Mouse (Mus musculus): Measurements from ENCODE around the gene Cacna2d2.

DNA sequence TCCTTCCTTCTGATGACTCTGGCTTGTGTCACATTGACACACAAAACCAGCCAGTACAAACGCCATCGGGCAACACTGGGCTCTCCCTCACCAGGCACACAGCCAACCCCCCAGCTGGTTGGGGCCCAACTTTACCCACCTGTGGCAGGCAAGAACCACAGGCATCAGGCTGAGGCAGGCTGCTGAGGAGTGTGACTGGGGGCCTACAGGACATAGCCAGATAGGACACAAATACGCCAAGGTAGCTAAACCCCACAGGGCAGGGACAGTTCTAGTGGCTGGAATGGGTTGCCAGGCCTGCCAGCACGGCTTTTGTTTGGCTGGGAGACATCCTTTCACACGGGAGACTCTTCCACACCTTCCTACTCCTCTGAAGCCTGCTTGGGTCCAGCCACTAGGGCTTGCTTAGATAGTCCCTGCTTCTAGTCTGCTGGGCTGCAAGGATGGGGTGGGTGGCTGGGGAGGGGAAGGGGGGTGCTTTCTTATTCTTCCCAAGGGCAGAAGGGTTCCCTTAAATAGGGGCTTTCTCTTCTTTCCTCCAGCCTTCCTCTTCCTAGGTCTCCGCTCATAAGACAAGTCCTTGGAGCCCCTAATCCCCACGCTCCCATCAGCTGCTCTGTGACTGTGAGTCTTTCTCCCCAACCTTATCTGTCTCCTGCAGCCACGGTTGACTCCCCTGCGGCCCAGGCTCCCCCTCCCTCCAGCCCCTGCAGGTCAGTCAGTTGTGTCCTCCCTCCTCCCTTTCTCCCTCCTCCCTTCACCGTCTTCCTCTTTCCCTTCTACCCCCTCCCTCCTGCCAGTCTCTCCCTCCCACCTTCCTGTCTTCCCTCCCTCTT is 29.9 kb upstream of the Cacna2d2 start:
- no peak for TF ChIP-seq POLR2A (IDR thresholded peaks at IDR 0.05; ENCODE audit: borderline replicate concordance, low read depth, low read length)
- no peak for TF ChIP-seq CTCF (IDR thresholded peaks at IDR 0.05; ENCODE audit: low read depth, low read length)
